Mouse (Mus musculus) spleen, adult 2 months (tissue): ENCODE data around the gene Syna. TPM values are rescaled to one million over a fixed set of nuclear protein-coding genes. Genes with fewer than 3 reads are reported as not detected.
A peak's percentile ranks its signal among the peaks of the same experiment; 100 is the strongest.

Experiments
- DNase-seq, 2 experiments: peaks; one replicate each; pipeline versions ENCODE4 v3.0.0 to v3.0.0-alpha.2; 2012 to 2021; ENCODE audit warnings: low spot score in 2 of 2, low read depth in 1 of 2
- H3K27ac ChIP-seq: fragments of 200-500 bp; 2 replicates; pipeline ENCODE4 v1.5.1; 2012; ENCODE audit warnings: low read length, inconsistent platforms; ENCODE audit not compliant: insufficient read depth
- H3K27me3 ChIP-seq: fragments of 200-500 bp; 2 replicates; pipeline ENCODE4 v1.6.1; 2012; ENCODE audit warnings: mild to moderate bottlenecking, moderate library complexity, low read length, inconsistent platforms; ENCODE audit not compliant: control insufficient read depth, insufficient read depth
- H3K36me3 ChIP-seq: fragments of 200-500 bp; 2 replicates; pipeline ENCODE4 v1.6.1; 2012; ENCODE audit warnings: mild to moderate bottlenecking, low read length, inconsistent platforms; ENCODE audit not compliant: control insufficient read depth, insufficient read depth
- H3K4me1 ChIP-seq: fragments of 200-500 bp; 2 replicates; pipeline ENCODE4 v1.6.1; 2011; ENCODE audit warnings: inconsistent platforms; ENCODE audit not compliant: control insufficient read depth, insufficient read depth, insufficient read length
- H3K4me3 ChIP-seq: fragments of 200-500 bp; 2 replicates; pipeline ENCODE4 v1.5.1; 2011; ENCODE audit warnings: mild to moderate bottlenecking, inconsistent platforms; ENCODE audit not compliant: insufficient read depth, insufficient read length; ENCODE audit errors: extremely low read depth
- CTCF ChIP-seq: fragments of 200-500 bp; IDR thresholded peaks from 2 replicates; pipeline ENCODE4 v1.5.1; 2011; ENCODE audit warnings: mild to moderate bottlenecking, inconsistent platforms; ENCODE audit not compliant: insufficient read depth, insufficient read length, insufficient replicate concordance; ENCODE audit errors: extremely low read depth
- POLR2A ChIP-seq: fragments of 200-500 bp; IDR thresholded peaks from 2 replicates; pipeline ENCODE4 v1.6.1; 2011; ENCODE audit warnings: low read depth, low read length, inconsistent platforms
- WGBS: fragments of 180-500 bp; shearing (Covaris S2); methylation state at CpG from one replicate; pipeline ENCODE4 v1.1.7; 2018; 5-methylcytosine and 5-hydroxymethylcytosine counted together
- polyA plus RNA-seq: library from polyadenylated mRNA; depleted of rRNA; stranded (reverse); fragments of >200 nt; gene quantifications from 2 replicates; pipeline ENCODE4 v1.2.3, GENCODE M21; 2012; rRNA removed

The Syna gene
- 0.06 TPM in 1 of 2 replicates, not detected in the other for polyA plus RNA-seq

- Histone ChIP-seq H3K4me1 (peaks cover 4% of the 10 kb centered on the region; the same call in 1 of the 2 replicates), H3K36me3 (no peaks in the 10 kb centered on the region), H3K27ac (no peak within 1 kb of the TSS), H3K27me3 (no peaks in the 10 kb centered on the region; the same call in 1 of the 2 replicates), H3K4me3 (no peak within 1 kb of the TSS)
- DNase-seq = no peak
- 96% methylated on average over 7 of the region's 7 CpGs for WGBS
- TF ChIP-seq CTCF (no peak), POLR2A (no peak)
Observed at GRCm38 (mm10) chr5:134560071-134560449, at the start of gene Syna. Gene Syna, minus strand, starts transcription at chr5:134560171.

DNA sequence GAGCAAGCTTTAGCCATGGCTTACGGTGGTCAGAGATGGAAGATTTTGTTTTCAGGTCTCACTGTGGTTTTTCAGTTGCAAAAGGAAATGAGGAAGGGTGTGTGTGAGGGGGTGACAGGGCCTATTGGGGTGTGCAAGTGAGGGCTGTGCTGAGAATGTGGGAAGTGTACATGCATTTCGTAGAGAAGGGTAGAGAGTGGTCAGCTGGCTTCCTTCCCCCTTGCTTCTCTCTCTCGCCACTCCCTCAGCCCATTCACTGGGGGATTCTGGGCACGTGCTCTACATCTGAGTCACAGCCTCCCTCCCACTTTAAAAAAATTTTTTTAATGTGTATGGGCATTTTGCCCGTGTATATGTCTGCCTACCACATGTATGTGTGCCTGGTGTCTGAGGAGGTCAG lies 47.1 kb upstream of the Syna start:
- DNase-seq = peak in 1 of 2 experiments; percentile 52
- 10% methylated on average over 5 of the region's 5 CpGs for WGBS
- Histone ChIP-seq H3K36me3 (peaks cover 18% of the 10 kb centered on the region), H3K4me1 (peaks cover 22% of the 10 kb centered on the region; the same call in 1 of the 2 replicates), H3K27ac (peak overlapping the region; percentile 60; the same call in 1 of the 2 replicates), H3K4me3 (no peak overlapping the region), H3K27me3 (no peaks in the 10 kb centered on the region)
- TF ChIP-seq CTCF = no peak
- TF ChIP-seq POLR2A = no peak

- peak; percentile 27; the same call in 1 of the 2 replicates for TF ChIP-seq CTCF
- no peak for TF ChIP-seq POLR2A
- H3K27me3 ChIP-seq = no peaks in the 10 kb centered on the region
- no peak overlapping the region for H3K4me3 ChIP-seq
- H3K36me3 ChIP-seq = peaks cover 20% of the 10 kb centered on the region
- peak in 1 of 2 experiments; percentile 31 for DNase-seq
- H3K27ac ChIP-seq = peak overlapping the region; percentile 60
- peaks cover 15% of the 10 kb centered on the region; the same call in 1 of the 2 replicates for H3K4me1 ChIP-seq
Observed at GRCm38 (mm10) chr5:134606314-134606713, 46.3 kb upstream of the Syna start.

GRCm38 (mm10) chr5:134604376-134604775 lies 44.4 kb upstream of the Syna start:
- no peaks in the 10 kb centered on the region for H3K27me3 ChIP-seq
- H3K36me3 ChIP-seq = peaks cover 24% of the 10 kb centered on the region
- H3K4me3 ChIP-seq = no peak overlapping the region
- no peak for TF ChIP-seq POLR2A
- TF ChIP-seq CTCF = no peak
- no peak for DNase-seq
- WGBS = 90% methylated on average over 11 of the region's 11 CpGs
- H3K4me1 ChIP-seq = peaks cover 13% of the 10 kb centered on the region; the same call in 1 of the 2 replicates
- H3K27ac ChIP-seq = no peak overlapping the region

DNA sequence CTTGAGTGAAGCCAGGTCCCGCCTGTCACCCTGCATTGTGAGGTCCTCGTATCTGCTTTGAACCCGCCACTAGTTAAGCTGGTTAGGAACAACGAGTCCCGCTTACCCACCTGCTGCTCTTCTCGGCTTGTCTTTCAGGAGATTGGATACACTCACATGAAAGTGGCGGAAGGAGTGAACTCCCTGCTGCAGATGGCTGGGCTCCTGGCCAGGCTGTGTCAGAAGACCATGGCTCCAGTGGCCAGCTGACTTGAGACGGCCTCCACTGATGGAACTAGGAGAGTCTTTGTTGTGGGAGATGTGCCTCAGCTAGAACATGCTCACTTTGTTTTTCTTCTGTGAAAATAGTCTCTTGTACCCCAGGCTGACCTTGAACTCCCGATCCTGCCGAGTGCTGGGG lies 37.7 kb upstream of the Syna start:
- no peak for TF ChIP-seq CTCF
- TF ChIP-seq POLR2A = no peak
- Histone ChIP-seq H3K36me3 (peaks cover 40% of the 10 kb centered on the region), H3K27me3 (no peaks in the 10 kb centered on the region), H3K4me3 (no peak overlapping the region), H3K4me1 (no peaks in the 10 kb centered on the region), H3K27ac (no peak overlapping the region)
- DNase-seq = no peak
- 91% methylated on average over 10 of the region's 10 CpGs for WGBS

DNA sequence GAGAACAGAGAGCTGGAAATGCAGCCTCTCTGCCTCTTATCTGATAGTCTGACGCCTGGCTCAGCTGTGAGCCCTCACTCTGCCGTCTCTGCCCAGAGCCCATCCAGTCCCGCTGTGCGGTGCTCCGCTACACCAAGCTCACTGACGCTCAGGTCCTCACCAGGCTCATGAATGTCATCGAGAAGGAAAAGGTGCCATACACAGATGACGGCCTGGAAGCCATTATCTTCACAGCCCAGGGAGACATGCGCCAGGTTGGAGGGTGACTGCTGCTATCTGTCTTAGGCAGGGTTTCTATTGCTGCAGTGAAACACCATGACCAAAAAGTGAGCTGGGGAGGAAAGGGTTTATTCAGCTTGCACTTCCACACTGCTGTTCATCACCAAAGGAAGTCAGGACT lies 33.1 kb upstream of the Syna start:
- no peak for TF ChIP-seq POLR2A
- no peak for TF ChIP-seq CTCF
- peaks cover 30% of the 10 kb centered on the region for H3K36me3 ChIP-seq
- H3K27ac ChIP-seq = no peak overlapping the region
- no peak overlapping the region for H3K4me3 ChIP-seq
- WGBS = 82% methylated on average over 9 of the region's 9 CpGs
- H3K4me1 ChIP-seq = no peaks in the 10 kb centered on the region
- no peak for DNase-seq
- H3K27me3 ChIP-seq = no peaks in the 10 kb centered on the region

DNA sequence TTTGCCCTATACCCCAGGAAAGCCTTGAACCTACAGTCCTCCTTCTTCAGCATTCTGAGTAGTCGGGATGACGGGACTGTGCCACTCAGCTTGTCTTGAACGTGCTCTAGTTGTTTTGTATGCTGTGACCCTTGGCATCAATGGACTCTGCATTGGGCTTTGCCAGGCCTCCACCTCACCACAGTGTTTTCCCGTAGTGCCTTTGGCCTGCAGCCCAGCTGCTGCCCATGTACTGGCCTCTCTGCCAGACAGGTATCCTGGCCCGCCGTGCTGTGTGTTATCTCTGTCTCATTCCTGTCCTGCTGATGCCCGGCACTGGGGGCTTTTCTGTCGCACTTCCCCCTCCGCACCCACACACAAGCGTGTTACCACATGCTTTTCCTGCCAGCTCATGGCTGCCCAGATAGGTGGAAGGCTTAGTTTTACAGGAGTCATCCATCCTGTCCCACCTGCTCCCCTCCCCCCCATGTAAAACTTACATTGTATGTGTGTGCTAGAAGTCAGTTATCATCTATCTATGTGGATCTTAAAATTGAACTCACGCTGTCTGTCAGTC lies 32.1 kb upstream of the Syna start:
- 68% methylated on average over 11 of the region's 11 CpGs for WGBS
- H3K36me3 ChIP-seq = peaks cover 22% of the 10 kb centered on the region
- H3K4me1 ChIP-seq = no peaks in the 10 kb centered on the region
- no peak overlapping the region for H3K27ac ChIP-seq
- no peak for DNase-seq
- no peak for TF ChIP-seq POLR2A
- TF ChIP-seq CTCF = no peak
- H3K27me3 ChIP-seq = no peaks in the 10 kb centered on the region
- no peak overlapping the region for H3K4me3 ChIP-seq
